Mouse (Mus musculus) thymus, adult 2 months (tissue): ENCODE measurements at regions not wholly inside any gene's neighbourhood (a gene's known extent, or its start where the extent isn't known, plus 50 kb on each side); places are given as distances from the start of the nearest gene placed in this dataset.

Experiments used
- CTCF ChIP-seq: fragments of 200-500 bp; IDR thresholded peaks from 2 replicates; pipeline ENCODE4 v1.5.1; 2012; ENCODE audit warnings: mild to moderate bottlenecking, control low read depth, low read length, moderate library complexity, borderline replicate concordance; ENCODE audit not compliant: control insufficient read depth, poor library complexity, insufficient read depth; ENCODE audit errors: extremely low read depth
- POLR2A ChIP-seq: fragments of 200-500 bp; IDR thresholded peaks from 2 replicates; pipeline ENCODE4 v1.6.1; 2012; ENCODE audit warnings: mild to moderate bottlenecking, low read length, control low read depth, moderate library complexity; ENCODE audit not compliant: control insufficient read depth, poor library complexity, insufficient read depth; ENCODE audit errors: extremely low read depth

DNA sequence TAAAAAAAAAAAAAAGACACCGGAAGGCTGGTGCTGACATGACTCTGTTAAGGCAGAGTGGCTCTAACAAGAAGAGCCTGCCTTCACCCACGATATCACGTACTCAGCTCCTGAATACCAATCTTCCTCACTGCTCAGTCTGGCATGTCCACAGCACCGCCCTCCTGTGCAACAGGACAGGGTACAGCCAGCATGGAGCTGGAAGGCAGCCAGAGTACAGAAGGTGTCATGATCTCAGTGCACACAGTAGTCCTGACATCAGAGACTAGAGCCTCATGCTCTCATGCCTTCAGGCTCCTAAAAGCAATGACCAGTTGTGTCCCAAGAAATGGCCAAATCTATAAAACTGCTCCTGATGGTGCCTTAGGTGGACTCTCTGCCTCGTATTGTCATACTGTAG, 229.7 kb upstream of the Zdhhc25 start:
- TF ChIP-seq CTCF = no peak
- TF ChIP-seq POLR2A = no peak
